Mouse (Mus musculus): Measurements from ENCODE around the gene Mrps14. TPM values are rescaled to one million over a fixed set of nuclear protein-coding genes. Genes with fewer than 3 reads are reported as not detected.

Gene Mrps14
- total and polyA plus RNA-seq, 2 experiments from 2014 or later: 22.9 to 129 TPM

DNA sequence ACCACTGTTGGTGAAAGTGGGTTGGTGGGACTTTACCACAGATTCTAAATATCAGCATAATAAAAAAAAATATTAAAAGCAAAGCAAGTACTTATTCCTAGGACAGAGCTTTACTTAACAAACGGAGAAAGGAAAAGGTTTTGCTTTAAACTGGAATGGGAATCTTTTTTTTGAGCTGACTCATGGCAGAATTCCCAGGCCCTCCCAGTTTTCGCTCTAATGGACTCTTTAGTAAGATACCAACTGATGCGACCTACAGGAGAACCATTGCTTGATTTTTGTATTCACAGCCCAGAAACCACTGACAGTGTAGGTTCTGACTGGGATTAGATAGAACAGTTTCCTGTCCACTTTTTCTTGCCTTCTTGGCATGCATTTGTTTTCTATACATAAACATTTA lies 15.6 kb downstream of the Mrps14 start:
- H3K4me3 ChIP-seq (ENCODE audit: low read depth, low read length): peak overlapping the region; percentile 82
- no peaks in the 10 kb centered on the region for H3K27me3 ChIP-seq (ENCODE audit: insufficient read depth, low read length)
- H3K27ac ChIP-seq (ENCODE audit: low read depth, low read length): no peak overlapping the region
- H3K4me1 ChIP-seq (ENCODE audit: insufficient read depth): peaks cover 14% of the 10 kb centered on the region
- H3K36me3 ChIP-seq (ENCODE audit: insufficient read depth): peaks cover 23% of the 10 kb centered on the region
- 38% methylated on average over 3 of the region's 3 CpGs for WGBS
- H3K4me2 ChIP-seq (ENCODE audit: low read depth): peak overlapping the region; percentile 63
- peak overlapping the region; percentile 1; the same call in 1 of the 2 replicates for H3K9ac ChIP-seq
- H3K9me3 ChIP-seq (ENCODE audit: low read length): no peaks in the 10 kb centered on the region
- DNase-seq (no peak), ATAC-seq (no peak)
- TF ChIP-seq CTCF (IDR thresholded peaks at IDR 0.05; ENCODE audit: low read depth): no peak

DNA sequence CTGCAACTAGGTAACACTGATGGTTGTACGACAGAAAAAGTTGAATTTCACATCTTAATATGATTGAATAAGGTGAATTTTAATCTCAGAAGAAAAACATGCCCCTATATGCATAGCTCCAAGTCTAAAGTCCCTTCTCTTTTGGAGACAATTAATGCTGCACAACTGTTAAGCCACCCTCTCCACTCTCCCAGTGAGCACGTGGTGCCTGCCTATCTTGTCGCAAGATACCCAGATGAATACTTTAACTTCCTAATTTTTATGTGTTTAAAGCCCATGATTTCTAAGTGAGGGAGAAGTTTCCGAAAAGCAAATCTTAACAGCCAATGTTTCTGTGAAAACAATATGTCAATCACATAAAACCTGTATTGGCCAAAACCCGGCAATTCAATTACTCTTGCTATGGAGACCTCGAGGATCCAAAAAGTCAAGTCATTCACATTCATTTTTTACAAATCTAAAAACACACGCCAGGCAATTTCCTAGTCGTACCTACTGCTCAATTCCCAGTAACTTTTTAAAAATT lies 16.6 kb downstream of the Mrps14 start:
- Histone ChIP-seq H3K4me1 (ENCODE audit: insufficient read depth) (peaks cover 14% of the 10 kb centered on the region), H3K4me3 (ENCODE audit: low read depth, low read length) (peak overlapping the region; percentile 82), H3K9ac (peak overlapping the region; percentile 79), H3K27ac (ENCODE audit: low read depth, low read length) (peak overlapping the region; percentile 99; the same call in 1 of the 2 replicates), H3K4me2 (ENCODE audit: low read depth) (peak overlapping the region; percentile 63), H3K36me3 (ENCODE audit: insufficient read depth) (peaks cover 12% of the 10 kb centered on the region), H3K27me3 (ENCODE audit: insufficient read depth, low read length) (no peaks in the 10 kb centered on the region), H3K9me3 (ENCODE audit: low read length) (no peaks in the 10 kb centered on the region)
- 3% methylated on average over 8 of the region's 8 CpGs for WGBS
- ATAC-seq (no peak), DNase-seq (no peak)
- TF ChIP-seq CTCF (IDR thresholded peaks at IDR 0.05; ENCODE audit: low read depth): no peak

DNA sequence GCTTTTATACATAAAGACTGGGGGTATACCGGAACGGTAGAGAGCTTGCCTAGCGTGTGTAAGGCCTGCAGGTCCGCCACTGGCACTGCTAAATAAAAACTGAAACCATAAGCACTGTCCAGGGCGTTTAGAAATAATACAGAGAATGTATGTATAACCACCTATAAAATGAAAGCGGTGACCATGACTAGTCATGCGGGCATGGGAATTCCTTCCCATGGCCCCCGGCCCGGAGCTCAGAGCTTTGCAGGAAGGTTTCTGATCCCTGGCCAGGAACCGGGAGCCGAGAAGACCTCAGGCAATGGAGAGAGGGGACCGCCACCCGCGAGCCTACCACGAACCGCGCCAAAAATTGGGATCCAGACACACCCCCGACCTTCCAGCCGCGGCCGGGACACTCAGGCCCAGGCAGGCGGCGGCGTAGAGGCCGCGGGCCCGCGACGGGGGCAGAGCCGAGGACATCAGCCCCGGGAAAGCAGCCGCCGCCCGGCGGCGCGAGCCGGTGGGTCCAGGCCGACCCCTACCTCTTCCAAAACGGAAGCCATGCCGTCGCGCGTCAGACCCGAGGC lies 17.2 kb downstream of the Mrps14 start:
- peak overlapping the region; percentile 82 for H3K4me3 ChIP-seq (ENCODE audit: low read depth, low read length)
- no peak for ATAC-seq
- H3K27me3 ChIP-seq (ENCODE audit: insufficient read depth, low read length): no peaks in the 10 kb centered on the region
- DNase-seq: no peak
- 0 out of 2 replicates have a peak, but pooled peaks have one; percentile 10 for TF ChIP-seq CTCF (IDR thresholded peaks at IDR 0.05; ENCODE audit: low read depth)
- peak overlapping the region; percentile 99 for H3K27ac ChIP-seq (ENCODE audit: low read depth, low read length)
- H3K9me3 ChIP-seq (ENCODE audit: low read length): no peaks in the 10 kb centered on the region
- H3K4me2 ChIP-seq (ENCODE audit: low read depth): peak overlapping the region; percentile 63
- peaks cover 8% of the 10 kb centered on the region for H3K36me3 ChIP-seq (ENCODE audit: insufficient read depth)
- peak overlapping the region; percentile 79 for H3K9ac ChIP-seq
- WGBS: 4% methylated on average over 45 of the region's 45 CpGs
- H3K4me1 ChIP-seq (ENCODE audit: insufficient read depth): peaks cover 14% of the 10 kb centered on the region

DNA sequence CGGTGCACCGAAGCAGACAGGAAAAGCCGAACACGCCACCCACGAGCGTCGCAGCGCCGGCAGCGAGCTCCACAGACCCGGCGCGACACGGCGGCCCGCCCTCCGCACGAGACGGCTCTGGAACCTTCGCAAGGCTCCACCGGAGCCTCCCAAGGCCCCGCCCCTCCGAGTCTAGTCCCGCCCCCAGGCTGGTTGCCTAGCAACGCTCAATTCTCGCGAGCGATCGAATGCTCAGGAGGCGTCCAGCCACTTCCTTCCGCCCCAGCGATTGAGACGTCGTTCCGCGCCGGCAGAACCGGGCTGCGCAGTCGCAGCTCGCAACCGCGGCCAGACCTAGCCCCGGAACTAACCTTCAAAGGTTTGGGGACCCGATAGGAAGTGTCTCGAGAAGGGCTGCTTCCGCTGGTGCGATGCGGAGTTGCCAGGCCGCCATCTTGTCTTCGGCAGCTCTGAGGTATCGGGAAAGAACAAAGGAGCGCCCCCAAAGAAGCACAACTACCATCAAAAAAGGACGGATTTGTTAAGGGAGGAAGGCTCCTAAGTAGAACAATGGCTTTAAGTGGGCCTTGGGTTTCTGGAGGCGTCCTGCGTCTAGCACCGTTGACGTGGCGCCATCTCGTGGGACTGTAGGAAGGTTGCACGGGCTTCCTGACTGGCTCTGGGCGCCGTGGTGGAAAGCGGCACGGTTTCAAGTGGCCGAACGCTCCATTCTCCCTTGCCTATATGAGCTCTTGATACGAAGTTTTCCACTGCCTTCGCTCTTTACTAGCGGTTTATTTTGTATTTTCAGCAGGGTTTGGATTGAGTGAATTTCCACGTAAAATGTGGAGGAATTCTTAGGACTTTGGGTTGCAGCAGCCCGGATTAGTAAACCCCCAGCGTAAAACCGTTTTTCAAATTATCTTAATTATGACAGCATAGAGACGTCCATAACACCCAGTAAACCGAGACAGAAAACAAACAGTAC lies 18.0 kb downstream of the Mrps14 start, which contains the start of gene Cacybp:
Gene Cacybp, minus strand, starts transcription at position 173 of the 967 bp plus-strand sequence.
- DNase-seq (peak; percentile 100), ATAC-seq (peak; percentile 98)
- Histone ChIP-seq H3K4me3 (ENCODE audit: low read depth, low read length) (peak within 1 kb of the TSS; percentile 82), H3K9ac (peak within 1 kb of the TSS; percentile 83), H3K27ac (ENCODE audit: low read depth, low read length) (peak within 1 kb of the TSS; percentile 99), H3K4me2 (ENCODE audit: low read depth) (peak within 1 kb of the TSS; percentile 63), H3K27me3 (ENCODE audit: insufficient read depth, low read length) (no peaks in the 10 kb centered on the region), H3K4me1 (ENCODE audit: insufficient read depth) (peaks cover 14% of the 10 kb centered on the region), H3K36me3 (ENCODE audit: insufficient read depth) (no peaks in the 10 kb centered on the region), H3K9me3 (ENCODE audit: low read length) (no peaks in the 10 kb centered on the region)
- peak; percentile 84 for TF ChIP-seq CTCF (IDR thresholded peaks at IDR 0.05; ENCODE audit: low read depth)
- WGBS: under 1% methylated on average over 76 of the region's 76 CpGs

DNA sequence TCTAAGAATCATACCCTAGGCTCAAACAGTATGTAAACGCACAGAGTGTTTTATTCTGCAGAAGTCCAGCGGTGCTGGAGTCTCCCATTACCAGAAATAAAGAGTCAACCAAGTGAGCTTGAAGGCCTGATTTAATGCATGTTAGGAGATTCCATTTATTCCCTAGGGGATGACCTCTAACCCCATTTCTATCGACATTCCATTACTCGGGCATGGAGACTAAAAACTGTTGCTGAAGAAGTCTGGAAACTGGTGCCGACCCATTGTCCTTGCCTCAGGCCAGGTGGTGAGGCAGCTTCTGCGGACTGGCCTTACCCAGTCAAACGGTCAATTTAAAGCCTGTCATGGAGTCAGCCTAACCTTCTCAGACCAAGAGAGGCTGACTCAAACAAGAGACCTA lies 19.2 kb downstream of the Mrps14 start:
- DNase-seq (no peak), ATAC-seq (no peak)
- Histone ChIP-seq H3K36me3 (ENCODE audit: insufficient read depth) (no peaks in the 10 kb centered on the region), H3K4me2 (ENCODE audit: low read depth) (no peak overlapping the region; the same call in 1 of the 2 replicates), H3K9me3 (ENCODE audit: low read length) (no peaks in the 10 kb centered on the region), H3K27ac (ENCODE audit: low read depth, low read length) (no peak overlapping the region; the same call in 1 of the 2 replicates), H3K4me3 (ENCODE audit: low read depth, low read length) (no peak overlapping the region), H3K4me1 (ENCODE audit: insufficient read depth) (peaks cover 14% of the 10 kb centered on the region), H3K27me3 (ENCODE audit: insufficient read depth, low read length) (no peaks in the 10 kb centered on the region), H3K9ac (no peak overlapping the region)
- 89% methylated on average over 7 of the region's 7 CpGs for WGBS
- TF ChIP-seq CTCF (IDR thresholded peaks at IDR 0.05; ENCODE audit: low read depth): no peak

DNA sequence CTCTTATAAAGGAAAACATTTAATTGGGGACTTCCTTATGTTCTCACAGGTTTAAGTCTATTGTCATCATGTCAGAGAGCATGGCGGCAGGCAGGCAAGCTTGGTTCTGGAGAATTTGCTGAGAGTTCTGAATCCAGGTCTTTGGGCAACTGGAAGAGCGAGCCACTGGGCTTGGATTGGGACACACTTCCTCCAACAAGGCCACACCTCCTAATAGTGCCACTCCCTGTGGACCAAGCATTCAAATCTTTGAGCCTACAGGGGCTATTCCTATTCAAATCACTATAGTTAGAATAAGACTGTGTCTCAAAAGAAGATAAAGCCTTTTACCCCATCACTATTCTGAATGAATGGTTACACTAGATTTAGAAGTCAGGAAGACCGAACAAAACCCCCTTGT lies 22.9 kb downstream of the Mrps14 start:
- Histone ChIP-seq H3K27ac (ENCODE audit: low read depth, low read length) (no peak overlapping the region), H3K4me3 (ENCODE audit: low read depth, low read length) (no peak overlapping the region), H3K9ac (no peak overlapping the region), H3K4me2 (ENCODE audit: low read depth) (no peak overlapping the region), H3K27me3 (ENCODE audit: insufficient read depth, low read length) (no peaks in the 10 kb centered on the region), H3K36me3 (ENCODE audit: insufficient read depth) (no peaks in the 10 kb centered on the region), H3K9me3 (ENCODE audit: low read length) (no peaks in the 10 kb centered on the region), H3K4me1 (ENCODE audit: insufficient read depth) (no peaks in the 10 kb centered on the region)
- 92% methylated on average over 3 of the region's 3 CpGs for WGBS
- DNase-seq (no peak), ATAC-seq (no peak)
- TF ChIP-seq CTCF (IDR thresholded peaks at IDR 0.05; ENCODE audit: low read depth): no peak

All from forebrain, postnatal 0 days (tissue).